Comparison of ENCODE assay signal across 9 mouse cellular contexts in the genomic region with DNA sequence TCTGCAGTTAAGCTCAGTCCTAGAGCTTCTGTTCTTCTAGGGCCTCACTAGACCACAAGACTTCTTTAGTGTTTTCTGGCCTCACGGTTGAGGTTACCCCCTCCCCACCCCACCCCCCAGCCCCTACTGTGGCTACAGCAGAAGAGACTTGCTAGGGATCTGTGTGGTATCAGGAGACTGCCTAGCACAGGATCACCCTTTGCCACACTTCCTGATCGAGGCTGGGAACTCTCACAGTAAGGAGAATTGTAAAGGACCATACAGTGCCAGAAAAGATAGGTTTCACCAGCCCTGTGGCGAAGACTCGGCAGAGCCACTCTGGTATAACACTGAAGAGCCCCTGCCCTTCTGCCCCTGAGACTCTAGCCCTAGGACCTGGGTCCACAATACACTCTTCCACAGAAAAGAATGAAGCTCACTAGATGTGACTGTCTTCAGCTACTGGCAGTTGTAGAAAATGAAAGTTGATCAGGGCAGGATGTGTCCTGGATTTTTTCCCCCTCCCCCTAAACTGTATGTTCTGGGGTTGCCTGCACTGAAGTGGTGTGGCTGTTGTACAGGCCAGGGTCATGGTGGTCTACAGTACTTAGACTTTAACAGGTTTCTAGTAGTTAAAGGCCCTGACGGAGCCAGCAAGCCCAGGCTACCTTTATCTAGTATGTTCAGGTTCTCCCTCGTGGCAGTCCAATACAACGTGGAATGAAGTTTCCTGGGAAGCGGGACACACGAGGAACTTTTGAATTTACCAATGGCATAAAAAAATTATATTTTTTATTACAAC.
DNase-seq lines count a peak whose midpoint lies in the region; ATAC-seq and TF ChIP-seq lines count a peak whose summit lies in the region.
"Had no signal": no experiment of that assay in that cellular context is flagged by ENCODE, and none has a peak within 500 bp of the region (broad histone marks: within the 10 kb centered on the region; RNA-seq: fewer than 3 reads in every experiment).

No protein-coding gene starts in this region.

- WGBS in kidney, embryonic 14.5 days = 69% methylated on average over 9 of the region's 9 CpGs
- whole genome bisulfite sequencing in thymus, adult 2 months = 40% methylated on average over 9 of the region's 9 CpGs
- WGBS in intestine, embryonic 15.5 days = 66% methylated on average over 9 of the region's 9 CpGs

- H3K9me3 ChIP-seq in kidney, embryonic 14.5 days (ENCODE audit: control insufficient read depth, low read length) = no peaks in the 10 kb centered on the region
- H3K9me3 ChIP-seq in intestine, embryonic 15.5 days = no peaks in the 10 kb centered on the region
- H3K9me3 ChIP-seq: liver, embryonic 13.5 days had no signal

- no peak overlapping the region for H3K4me2 ChIP-seq in kidney, embryonic 14.5 days (replicated peaks; ENCODE audit: low read depth, low read length)
- H3K4me2 ChIP-seq in intestine, embryonic 15.5 days (replicated peaks) = peak overlapping the region; percentile 85

- 0 out of 2 replicates have a peak, but pooled peaks cover 4% of the 10 kb centered on the region for H3K36me3 ChIP-seq in kidney, embryonic 14.5 days (ENCODE audit: control insufficient read depth, insufficient read depth, low read length)
- no peaks in the 10 kb centered on the region for H3K36me3 ChIP-seq in thymus, adult 2 months (ENCODE audit: control insufficient read depth, insufficient read depth, low read length)
- H3K36me3 ChIP-seq in intestine, embryonic 15.5 days = no peaks in the 10 kb centered on the region
- H3K36me3 ChIP-seq: liver, embryonic 13.5 days had no signal

- no peak for ATAC-seq in kidney, embryonic 14.5 days (ENCODE audit: low FRiP score, low TSS enrichment)
- ATAC-seq in intestine, embryonic 15.5 days = no peak

- no peak overlapping the region; the same call in 1 of the 2 replicates for H3K4me3 ChIP-seq in kidney, embryonic 14.5 days (ENCODE audit: low read length)
- no peak overlapping the region for H3K4me3 ChIP-seq in thymus, adult 2 months (ENCODE audit: control insufficient read depth, insufficient read depth, low read length)
- H3K4me3 ChIP-seq in intestine, embryonic 15.5 days (replicated peaks) = no peak overlapping the region

- no peak overlapping the region; the same call in 1 of the 2 replicates for H3K9ac ChIP-seq in kidney, embryonic 14.5 days (ENCODE audit: low read depth, low read length)
- H3K9ac ChIP-seq in intestine, embryonic 15.5 days = peak overlapping the region; percentile 94
- H3K9ac ChIP-seq: liver, embryonic 13.5 days had no signal

- H3K27ac ChIP-seq in kidney, embryonic 14.5 days (ENCODE audit: low read depth, low read length) = no peak overlapping the region; the same call in 1 of the 2 replicates
- peak overlapping the region; percentile 49 for H3K27ac ChIP-seq in thymus, adult 2 months (ENCODE audit: control insufficient read depth, insufficient read depth, low read length)
- peak overlapping the region; percentile 95 for H3K27ac ChIP-seq in intestine, embryonic 15.5 days

- H3K27me3 ChIP-seq in kidney, embryonic 14.5 days (ENCODE audit: control insufficient read depth, insufficient read depth, low read length) = peaks cover 3% of the 10 kb centered on the region
- no peaks in the 10 kb centered on the region for H3K27me3 ChIP-seq in thymus, adult 2 months (ENCODE audit: control insufficient read depth, insufficient read depth, low read length)
- peaks cover 38% of the 10 kb centered on the region for H3K27me3 ChIP-seq in intestine, embryonic 15.5 days (replicated peaks)

- peak; percentile 76 for DNase-seq in kidney, adult 18-20 months
- DNase-seq in thymus, adult 2 months = no peak
- no peak for DNase-seq in thymus, postnatal 14 days
- DNase-seq in urinary bladder, postnatal 36 days (ENCODE audit: low spot score in 2 of 2) = no peak
- DNase-seq in right cerebral cortex, postnatal 25 days = no peak
- DNase-seq in layer of hippocampus, adult 9-11 months = no peak
- DNase-seq: liver, embryonic 13.5 days had no signal

- TF ChIP-seq CTCF in thymus, adult 2 months (IDR thresholded peaks at IDR 0.05; ENCODE audit: borderline replicate concordance, control insufficient read depth, extremely low read depth, insufficient read depth, low read length, poor library complexity) = no peak

- peaks cover 17% of the 10 kb centered on the region; the same call in 1 of the 2 replicates for H3K4me1 ChIP-seq in kidney, embryonic 14.5 days (ENCODE audit: control insufficient read depth, insufficient read depth, low read length)
- peaks cover 35% of the 10 kb centered on the region for H3K4me1 ChIP-seq in thymus, adult 2 months (replicated peaks; ENCODE audit: control insufficient read depth, insufficient read depth, low read length)
- peaks cover 5% of the 10 kb centered on the region for H3K4me1 ChIP-seq in intestine, embryonic 15.5 days (replicated peaks)

- TF ChIP-seq POLR2A in thymus, adult 2 months (IDR thresholded peaks at IDR 0.05; ENCODE audit: control insufficient read depth, extremely low read depth, insufficient read depth, low read length, poor library complexity) = no peak
